In genomic region chrX:143482866-143483265, GRCm38 (mm10) we compare ENCODE assay signal across 8 mouse cellular contexts. TPM values are rescaled to one million over a fixed set of nuclear protein-coding genes. Genes with fewer than 3 reads are reported as not detected.
DNase-seq lines count a peak whose midpoint lies in the region; ATAC-seq and TF ChIP-seq lines count a peak whose summit lies in the region.

No protein-coding gene starts in this region.

- intact Hi-C loops in heart, adult 2 months (cut with DNase I) = no loop called here
- intact Hi-C loops in left cerebral cortex, postnatal 36 days (cut with DNase I) = no loop called here

- peak; percentile 100 for DNase-seq in adrenal gland, postnatal 10 days
- peak; percentile 63 to 89 for DNase-seq in heart, adult 2 months
- peak; percentile 70 for DNase-seq in kidney, adult 18-20 months
- DNase-seq in left cerebral cortex, postnatal 36 days (ENCODE audit: low spot score in 2 of 2) = peak; percentile 75 to 98
- DNase-seq in midbrain, embryonic 10.5 days (ENCODE audit: low spot score) = peak; percentile 100
- DNase-seq in right cerebral cortex, postnatal 36 days (ENCODE audit: low spot score in 2 of 2) = peak; percentile 98 to 100
- DNase-seq in yolk sac, embryonic 10.5 days (ENCODE audit: low spot score) = peak; percentile 100

- H3K79me2 ChIP-seq in heart, adult 2 months (replicated peaks; ENCODE audit: control insufficient read depth, insufficient read depth, low read length) = no peaks in the 10 kb centered on the region

- H3K27ac ChIP-seq in embryonic facial prominence, embryonic 15.5 days (replicated peaks) = no peak overlapping the region
- no peak overlapping the region for H3K27ac ChIP-seq in heart, adult 2 months
- no peak overlapping the region for H3K27ac ChIP-seq in midbrain, embryonic 10.5 days (replicated peaks)

- 0 out of 2 replicates have a peak, but pooled peaks cover 4% of the 10 kb centered on the region for H3K9me3 ChIP-seq in embryonic facial prominence, embryonic 15.5 days (replicated peaks)
- peaks cover 3% of the 10 kb centered on the region for H3K9me3 ChIP-seq in midbrain, embryonic 10.5 days (replicated peaks)

- no peak overlapping the region for H3K4me3 ChIP-seq in embryonic facial prominence, embryonic 15.5 days (replicated peaks)
- H3K4me3 ChIP-seq in heart, adult 2 months = no peak overlapping the region
- no peak overlapping the region for H3K4me3 ChIP-seq in midbrain, embryonic 10.5 days

- TF ChIP-seq POLR2A in heart, adult 2 months (IDR thresholded peaks at IDR 0.05; ENCODE audit: insufficient read depth, low read depth, low read length) = no peak

- H3K4me1 ChIP-seq in embryonic facial prominence, embryonic 15.5 days = no peaks in the 10 kb centered on the region
- no peaks in the 10 kb centered on the region for H3K4me1 ChIP-seq in heart, adult 2 months (ENCODE audit: control insufficient read depth, insufficient read depth, low read length)
- H3K4me1 ChIP-seq in midbrain, embryonic 10.5 days = no peaks in the 10 kb centered on the region

- H3K4me2 ChIP-seq in embryonic facial prominence, embryonic 15.5 days (replicated peaks) = no peak overlapping the region

- no peak for TF ChIP-seq CTCF in heart, adult 2 months (IDR thresholded peaks at IDR 0.05)

- 80% methylated on average over 3 of the region's 3 CpGs for WGBS in embryonic facial prominence, embryonic 15.5 days
- WGBS in heart, adult 2 months = 69% methylated on average over 3 of the region's 3 CpGs
- WGBS in midbrain, embryonic 10.5 days = 79% methylated on average over 3 of the region's 3 CpGs

- peak; percentile 100 for ATAC-seq in embryonic facial prominence, embryonic 15.5 days (ENCODE audit: insufficient number of reproducible peaks, low FRiP score, low TSS enrichment, low read depth)

- H3K27me3 ChIP-seq in embryonic facial prominence, embryonic 15.5 days = no peaks in the 10 kb centered on the region
- H3K27me3 ChIP-seq in heart, adult 2 months (ENCODE audit: control insufficient read depth, insufficient read depth, low read length) = no peaks in the 10 kb centered on the region
- H3K27me3 ChIP-seq in midbrain, embryonic 10.5 days (ENCODE audit: low read depth, poor library complexity, severe bottlenecking) = peaks cover 18% of the 10 kb centered on the region

- H3K9ac ChIP-seq in embryonic facial prominence, embryonic 15.5 days = no peak overlapping the region
- no peak overlapping the region for H3K9ac ChIP-seq in heart, adult 2 months (ENCODE audit: low read depth, low read length)

- TF ChIP-seq EP300 in heart, adult 2 months (IDR thresholded peaks at IDR 0.05; ENCODE audit: insufficient read depth, low read depth, low read length) = no peak

- no peaks in the 10 kb centered on the region for H3K36me3 ChIP-seq in embryonic facial prominence, embryonic 15.5 days
- H3K36me3 ChIP-seq in heart, adult 2 months (ENCODE audit: control insufficient read depth, insufficient read depth, low read length) = no peaks in the 10 kb centered on the region
- H3K36me3 ChIP-seq in midbrain, embryonic 10.5 days = no peaks in the 10 kb centered on the region

RNA-seq across cellular contexts. Expression of gene Pak3, which starts 35.5 kb away (rescaled TPM):
- 10 to 100 TPM; 20.9 to 21.7 TPM for total RNA-seq in adrenal gland, postnatal 10 days (2021)
- 18.0 and 18.5 TPM in 2 replicates for polyA plus RNA-seq in embryonic facial prominence, embryonic 15.5 days (2015; fragmentation: Nextera tagmentation; extraction: Ambion mirVana)
- under 1 TPM; 0.16 to 0.23 TPM for total RNA-seq in heart, adult 2 months (2021)
- 0.06 and 0.09 TPM in 2 replicates for polyA plus RNA-seq in heart, adult 2 months (2012; rRNA removed)
- total RNA-seq in left cerebral cortex, postnatal 36 days (2021) = 100 to 1,000 TPM; 128 to 133 TPM
- 41.7 and 76.9 TPM in 2 replicates for polyA plus RNA-seq in midbrain, embryonic 10.5 days (2016; fragmentation: Nextera tagmentation; extraction: Ambion mirVana)

Comparison
In these comparisons a context has a peak if more than half of its experiments do, and no peak if none do; other contexts are left out.
1. RNA of gene Pak3, which starts 35.5 kb away (total RNA-seq): 128 to 133 TPM in left cerebral cortex, postnatal 36 days and 20.9 to 21.7 TPM in adrenal gland, postnatal 10 days; 0.16 to 0.23 TPM in heart, adult 2 months; every median in the first group is over 10 times any median in the second.
2. Peak in every context shown above with its lines, with median percentiles within 50 percentile points of each other: DNase-seq.